Mouse (Mus musculus): ENCODE data around the gene Ncam2. TPM values are rescaled to one million over a fixed set of nuclear protein-coding genes. Genes with fewer than 3 reads are reported as not detected.

Ncam2 gene
- polyA plus RNA-seq, 1 experiment from 2014 or later: 51.9 TPM

DNA sequence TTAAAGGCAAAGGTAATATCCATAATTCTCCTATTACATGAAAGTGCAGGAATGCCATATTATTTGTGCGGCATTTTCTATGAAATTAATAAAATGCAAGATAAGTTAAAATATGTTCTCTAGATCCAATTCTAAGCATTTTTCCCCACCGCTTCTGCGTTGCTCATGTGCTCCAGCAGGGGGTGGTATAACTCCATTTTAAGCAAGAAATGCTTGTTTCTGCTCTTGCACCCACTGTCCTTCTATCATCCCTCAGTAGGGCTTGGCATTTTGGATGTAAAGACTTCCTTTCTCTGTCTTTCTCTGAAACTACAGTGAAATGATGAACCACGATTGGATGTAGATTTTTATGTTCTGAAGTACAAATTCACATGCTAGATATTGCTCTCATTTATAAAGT lies 1.5 kb downstream of the Ncam2 start:
- ATAC-seq (ENCODE audit: low read depth): 0 out of 2 replicates have a peak, but pooled peaks have one; percentile 36
- H3K9me3 ChIP-seq (ENCODE audit: control insufficient read depth, low read length): no peaks in the 10 kb centered on the region
- peak overlapping the region; percentile 67 for H3K9ac ChIP-seq (replicated peaks; ENCODE audit: low read depth, low read length)
- peak overlapping the region; percentile 86 for H3K27ac ChIP-seq (ENCODE audit: low read depth, low read length)
- H3K27me3 ChIP-seq (ENCODE audit: control insufficient read depth, insufficient read depth, low read length): no peaks in the 10 kb centered on the region
- peak overlapping the region; percentile 61 for H3K4me2 ChIP-seq (ENCODE audit: low read depth, low read length)
- no peaks in the 10 kb centered on the region for H3K36me3 ChIP-seq (ENCODE audit: control insufficient read depth, insufficient read depth, low read length)
- 4% methylated on average over 4 of the region's 4 CpGs for WGBS
- no peaks in the 10 kb centered on the region for H3K4me1 ChIP-seq (ENCODE audit: control insufficient read depth, insufficient read depth, low read length)
- H3K4me3 ChIP-seq (ENCODE audit: low read depth, low read length): peak overlapping the region; percentile 62

DNA sequence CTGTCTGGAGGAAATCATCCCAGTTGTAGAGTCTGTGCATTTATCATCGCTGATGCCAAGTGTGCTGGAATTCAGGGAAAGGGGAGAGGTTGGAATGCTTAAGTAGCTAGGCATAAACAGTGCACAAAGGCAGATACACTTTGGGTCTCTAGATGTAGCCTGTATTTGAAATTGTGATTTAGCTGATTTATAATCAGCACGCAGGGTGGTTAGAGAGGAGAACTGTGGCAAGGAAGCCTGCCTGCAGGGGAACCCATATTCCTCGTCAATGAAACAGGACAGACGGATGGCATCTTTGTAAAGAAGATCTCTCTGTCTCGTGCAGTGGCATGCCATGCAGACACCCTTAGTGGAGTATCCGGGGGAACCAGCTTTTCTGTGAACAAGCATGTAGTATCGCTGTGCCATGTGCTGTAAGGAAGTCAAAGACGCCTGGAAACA lies 2.2 kb downstream of the Ncam2 start:
- WGBS: 28% methylated on average over 8 of the region's 8 CpGs
- Histone ChIP-seq H3K4me1 (ENCODE audit: control insufficient read depth, insufficient read depth, low read length) (no peaks in the 10 kb centered on the region), H3K9ac (replicated peaks; ENCODE audit: low read depth, low read length) (peak overlapping the region; percentile 61), H3K9me3 (ENCODE audit: control insufficient read depth, low read length) (no peaks in the 10 kb centered on the region), H3K4me2 (ENCODE audit: low read depth, low read length) (peak overlapping the region; percentile 61), H3K36me3 (ENCODE audit: control insufficient read depth, insufficient read depth, low read length) (no peaks in the 10 kb centered on the region), H3K4me3 (ENCODE audit: low read depth, low read length) (peak overlapping the region; percentile 62), H3K27ac (ENCODE audit: low read depth, low read length) (peak overlapping the region; percentile 86), H3K27me3 (ENCODE audit: control insufficient read depth, insufficient read depth, low read length) (no peaks in the 10 kb centered on the region)
- ATAC-seq (ENCODE audit: low read depth): 0 out of 2 replicates have a peak, but pooled peaks have one; percentile 9

DNA sequence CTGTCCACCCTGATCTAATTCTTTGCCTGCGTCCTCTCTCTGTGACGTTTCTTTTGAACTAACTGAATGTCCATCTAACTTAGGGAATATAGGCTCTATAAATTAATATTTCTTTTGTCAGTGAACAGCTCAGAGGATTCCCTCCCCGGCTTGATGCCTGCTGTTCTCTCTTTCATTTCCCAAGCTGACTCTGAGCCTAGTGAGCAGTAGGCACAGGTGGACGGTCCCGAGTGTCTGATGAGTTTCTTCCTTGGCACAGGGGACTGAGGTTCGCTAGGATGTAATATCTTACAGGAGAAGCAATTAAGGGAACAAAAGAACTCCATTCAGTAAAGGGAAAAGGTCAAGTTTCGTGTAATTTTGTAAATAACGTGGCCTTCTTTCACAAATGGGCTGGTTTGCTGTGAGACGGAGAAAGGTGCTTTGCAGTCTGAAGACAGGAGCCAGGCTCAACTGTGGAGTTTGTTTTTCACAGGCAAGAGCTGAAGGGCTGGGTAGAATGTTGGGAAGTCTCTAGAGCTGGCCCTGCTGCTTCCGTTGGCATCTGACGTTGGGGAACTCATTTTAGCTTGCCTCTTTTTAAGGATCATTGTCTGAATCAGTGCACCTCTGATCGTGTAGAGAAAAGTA lies 4.0 kb downstream of the Ncam2 start:
- Histone ChIP-seq H3K27ac (ENCODE audit: low read depth, low read length) (peak overlapping the region; percentile 7; the same call in 1 of the 2 replicates), H3K9me3 (ENCODE audit: control insufficient read depth, low read length) (no peaks in the 10 kb centered on the region), H3K27me3 (ENCODE audit: control insufficient read depth, insufficient read depth, low read length) (no peaks in the 10 kb centered on the region), H3K4me3 (ENCODE audit: low read depth, low read length) (peak overlapping the region; percentile 62), H3K36me3 (ENCODE audit: control insufficient read depth, insufficient read depth, low read length) (no peaks in the 10 kb centered on the region), H3K4me1 (ENCODE audit: control insufficient read depth, insufficient read depth, low read length) (no peaks in the 10 kb centered on the region), H3K4me2 (ENCODE audit: low read depth, low read length) (peak overlapping the region; percentile 61), H3K9ac (replicated peaks; ENCODE audit: low read depth, low read length) (peak overlapping the region; percentile 39)
- ATAC-seq (ENCODE audit: low read depth): no peak
- WGBS: 55% methylated on average over 12 of the region's 12 CpGs

DNA sequence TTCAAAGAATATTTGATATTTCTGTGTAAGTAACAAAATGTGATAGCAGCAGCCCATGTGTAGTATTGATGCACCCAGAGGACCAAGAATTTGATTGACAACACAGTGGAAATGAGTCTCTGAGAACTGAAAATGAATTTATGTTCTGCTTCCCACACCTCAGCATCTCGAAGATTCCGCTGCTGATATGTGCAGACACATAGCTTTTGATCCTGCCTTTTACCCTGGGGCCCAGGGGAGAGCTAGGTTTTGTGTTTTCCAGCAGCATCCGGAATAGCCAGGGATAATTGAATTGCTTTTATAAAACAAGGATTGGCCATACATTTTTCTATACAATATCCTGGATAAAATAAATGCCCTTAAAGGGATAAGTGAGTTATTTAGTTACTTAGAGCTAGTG lies 20.7 kb downstream of the Ncam2 start:
- Histone ChIP-seq H3K4me3 (ENCODE audit: low read depth, low read length) (no peak overlapping the region), H3K9ac (replicated peaks; ENCODE audit: low read depth, low read length) (no peak overlapping the region), H3K36me3 (ENCODE audit: control insufficient read depth, insufficient read depth, low read length) (no peaks in the 10 kb centered on the region), H3K4me1 (ENCODE audit: control insufficient read depth, insufficient read depth, low read length) (0 out of 2 replicates have a peak, but pooled peaks cover 6% of the 10 kb centered on the region), H3K4me2 (ENCODE audit: low read depth, low read length) (no peak overlapping the region), H3K27ac (ENCODE audit: low read depth, low read length) (no peak overlapping the region; the same call in 1 of the 2 replicates), H3K9me3 (ENCODE audit: control insufficient read depth, low read length) (no peaks in the 10 kb centered on the region), H3K27me3 (ENCODE audit: control insufficient read depth, insufficient read depth, low read length) (no peaks in the 10 kb centered on the region)
- WGBS: 50% methylated on average over 3 of the region's 3 CpGs
- no peak for ATAC-seq (ENCODE audit: low read depth)

DNA sequence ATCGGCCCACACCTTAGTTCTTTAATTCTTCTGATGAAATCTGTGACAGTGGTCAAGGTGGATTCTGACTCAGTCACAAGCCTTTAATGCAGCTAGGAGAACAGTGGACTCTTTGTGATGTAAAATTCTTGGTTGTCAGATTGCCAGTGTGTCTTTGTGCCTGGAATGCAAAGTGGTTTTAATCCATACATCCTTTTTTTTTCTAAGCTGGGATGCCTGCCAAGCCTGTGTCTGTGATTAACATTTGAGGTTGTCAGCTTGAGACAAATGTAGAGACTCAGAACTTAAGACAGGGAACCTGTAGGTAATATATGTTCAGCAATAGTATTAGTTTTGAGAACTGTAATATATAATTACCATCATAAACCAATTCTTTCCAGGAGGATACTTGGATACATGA lies 23.3 kb downstream of the Ncam2 start:
- peak; percentile 60; the same call in 1 of the 2 replicates for ATAC-seq (ENCODE audit: low read depth)

DNA sequence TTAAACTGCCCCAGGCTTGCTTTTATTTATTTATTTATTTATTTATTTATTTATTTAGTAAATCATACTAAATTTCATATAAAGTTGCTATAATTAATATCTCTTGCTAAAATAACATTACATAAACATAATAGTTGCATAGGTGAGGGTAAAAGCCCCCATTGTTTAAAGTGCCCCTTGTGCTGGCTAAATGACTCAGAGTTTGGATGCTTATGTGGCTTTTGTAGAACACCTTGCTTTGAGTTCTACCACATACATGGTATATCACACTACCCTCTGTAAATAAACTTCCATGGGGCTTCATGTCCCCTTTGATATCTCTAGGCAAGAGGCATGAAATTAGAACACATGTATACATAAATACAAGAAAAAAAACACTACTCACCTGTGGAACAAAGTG lies 23.8 kb downstream of the Ncam2 start:
- H3K4me3 ChIP-seq (ENCODE audit: low read depth, low read length): no peak overlapping the region
- no peak for ATAC-seq (ENCODE audit: low read depth)
- H3K9ac ChIP-seq (replicated peaks; ENCODE audit: low read depth, low read length): no peak overlapping the region
- H3K27me3 ChIP-seq (ENCODE audit: control insufficient read depth, insufficient read depth, low read length): no peaks in the 10 kb centered on the region
- no peak overlapping the region for H3K27ac ChIP-seq (ENCODE audit: low read depth, low read length)
- H3K4me2 ChIP-seq (ENCODE audit: low read depth, low read length): no peak overlapping the region
- H3K9me3 ChIP-seq (ENCODE audit: control insufficient read depth, low read length): no peaks in the 10 kb centered on the region
- H3K4me1 ChIP-seq (ENCODE audit: control insufficient read depth, insufficient read depth, low read length): 0 out of 2 replicates have a peak, but pooled peaks cover 6% of the 10 kb centered on the region
- H3K36me3 ChIP-seq (ENCODE audit: control insufficient read depth, insufficient read depth, low read length): no peaks in the 10 kb centered on the region

More for the DNA sequence above, 23.3 kb downstream of the Ncam2 start:
- no peaks in the 10 kb centered on the region for H3K9me3 ChIP-seq (ENCODE audit: control insufficient read depth, low read length)
- H3K9ac ChIP-seq (replicated peaks; ENCODE audit: low read depth, low read length): no peak overlapping the region
- H3K4me2 ChIP-seq (ENCODE audit: low read depth, low read length): no peak overlapping the region
- H3K36me3 ChIP-seq (ENCODE audit: control insufficient read depth, insufficient read depth, low read length): no peaks in the 10 kb centered on the region
- H3K4me1 ChIP-seq (ENCODE audit: control insufficient read depth, insufficient read depth, low read length): 0 out of 2 replicates have a peak, but pooled peaks cover 6% of the 10 kb centered on the region
- no peak overlapping the region for H3K27ac ChIP-seq (ENCODE audit: low read depth, low read length)
- no peak overlapping the region for H3K4me3 ChIP-seq (ENCODE audit: low read depth, low read length)
- WGBS: 35% methylated on average over 1 of the region's 1 CpGs
- no peaks in the 10 kb centered on the region for H3K27me3 ChIP-seq (ENCODE audit: control insufficient read depth, insufficient read depth, low read length)

DNA sequence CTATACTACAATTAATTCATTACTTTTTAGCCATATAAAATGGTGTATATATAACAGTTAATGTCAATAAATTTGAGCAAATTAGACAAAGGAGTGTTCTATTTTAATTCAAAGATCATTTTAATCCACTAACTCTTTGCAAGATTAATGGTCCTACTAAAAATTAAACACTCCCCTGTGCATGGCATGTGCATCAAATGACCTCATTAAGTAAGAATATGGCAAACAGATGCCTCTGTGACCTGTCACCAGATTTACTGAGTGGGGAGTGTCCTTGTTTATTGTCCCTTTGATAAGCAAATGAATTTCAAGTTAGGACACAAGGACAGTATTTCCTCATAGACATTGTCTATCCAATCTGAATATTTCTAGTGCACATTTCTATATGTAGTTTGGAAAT lies 54.4 kb downstream of the Ncam2 start:
- H3K27me3 ChIP-seq (ENCODE audit: control insufficient read depth, insufficient read depth, low read length): no peaks in the 10 kb centered on the region
- ATAC-seq (ENCODE audit: low read depth): peak; percentile 56
- no peaks in the 10 kb centered on the region for H3K4me1 ChIP-seq (ENCODE audit: control insufficient read depth, insufficient read depth, low read length)

DNA sequence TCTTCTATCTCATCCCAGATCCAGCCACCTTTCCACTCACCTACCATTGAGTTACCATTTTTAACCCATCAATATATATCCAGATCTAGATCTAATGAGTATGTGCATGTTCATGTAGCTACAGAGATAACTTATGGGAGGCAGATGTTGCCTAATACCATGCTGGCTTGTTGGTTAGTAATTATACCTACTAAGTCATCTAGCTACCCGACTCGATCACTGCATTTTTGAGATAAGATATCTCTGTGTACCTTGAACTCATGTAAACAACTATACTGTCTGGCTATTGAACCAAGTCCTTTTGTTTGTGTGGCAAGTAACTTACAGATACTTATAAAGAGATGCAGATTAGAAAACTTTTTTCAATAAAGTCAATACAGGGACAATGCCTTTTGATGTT lies 59.9 kb downstream of the Ncam2 start:
- H3K4me2 ChIP-seq (ENCODE audit: low read depth, low read length): no peak overlapping the region
- 96% methylated on average over 2 of the region's 2 CpGs for WGBS
- no peak overlapping the region for H3K27ac ChIP-seq (ENCODE audit: low read depth, low read length)
- H3K9me3 ChIP-seq (ENCODE audit: control insufficient read depth, low read length): no peaks in the 10 kb centered on the region
- H3K4me1 ChIP-seq (ENCODE audit: control insufficient read depth, insufficient read depth, low read length): no peaks in the 10 kb centered on the region
- no peaks in the 10 kb centered on the region for H3K36me3 ChIP-seq (ENCODE audit: control insufficient read depth, insufficient read depth, low read length)
- ATAC-seq (ENCODE audit: low read depth): no peak
- no peak overlapping the region for H3K4me3 ChIP-seq (ENCODE audit: low read depth, low read length)
- H3K9ac ChIP-seq (replicated peaks; ENCODE audit: low read depth, low read length): no peak overlapping the region
- no peaks in the 10 kb centered on the region for H3K27me3 ChIP-seq (ENCODE audit: control insufficient read depth, insufficient read depth, low read length)

More for the DNA sequence above, 54.4 kb downstream of the Ncam2 start:
- Histone ChIP-seq H3K4me3 (ENCODE audit: low read depth, low read length) (no peak overlapping the region), H3K36me3 (ENCODE audit: control insufficient read depth, insufficient read depth, low read length) (no peaks in the 10 kb centered on the region), H3K9me3 (ENCODE audit: control insufficient read depth, low read length) (no peaks in the 10 kb centered on the region), H3K9ac (replicated peaks; ENCODE audit: low read depth, low read length) (no peak overlapping the region), H3K27ac (ENCODE audit: low read depth, low read length) (no peak overlapping the region), H3K4me2 (ENCODE audit: low read depth, low read length) (no peak overlapping the region)

DNA sequence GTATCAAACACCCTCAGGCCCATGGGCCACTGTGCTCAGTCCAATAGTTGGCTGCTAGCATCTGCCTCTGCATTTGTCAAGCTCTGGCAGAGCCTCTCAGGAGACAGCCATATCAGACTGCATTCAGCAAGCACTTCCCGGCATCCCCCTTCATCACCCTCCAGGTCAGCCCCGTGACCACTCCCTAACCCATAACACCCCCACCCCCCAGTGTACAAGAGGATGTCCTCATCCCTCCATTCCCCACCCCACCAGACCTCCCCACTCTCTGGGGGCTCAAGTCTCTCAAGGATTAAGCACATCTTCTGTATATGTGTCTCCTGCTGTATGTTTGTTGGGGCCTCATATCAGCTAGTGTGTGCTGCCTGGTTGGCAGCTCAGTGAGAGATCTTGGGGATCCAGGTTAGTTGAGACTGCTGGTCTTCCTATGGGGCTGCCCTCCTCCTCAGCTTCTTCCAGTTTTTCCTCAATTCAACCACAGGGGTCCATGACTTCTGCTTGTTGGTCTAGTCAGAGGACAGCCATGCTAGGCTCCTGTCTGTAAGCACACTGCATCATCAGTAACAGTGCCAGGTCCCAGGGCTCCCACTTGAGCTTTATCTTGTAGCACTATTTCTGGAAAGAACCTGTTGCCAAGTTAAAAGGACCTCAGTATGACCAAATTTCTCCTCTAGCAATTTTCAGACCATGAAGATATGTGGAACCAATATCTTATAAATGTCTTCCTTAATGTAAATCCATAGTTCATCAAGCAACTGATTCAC lies 73.3 kb downstream of the Ncam2 start:
- no peak overlapping the region for H3K4me2 ChIP-seq (ENCODE audit: low read depth, low read length)
- H3K4me3 ChIP-seq (ENCODE audit: low read depth, low read length): no peak overlapping the region
- H3K9ac ChIP-seq (replicated peaks; ENCODE audit: low read depth, low read length): no peak overlapping the region
- 89% methylated on average over 2 of the region's 2 CpGs for WGBS
- no peaks in the 10 kb centered on the region for H3K27me3 ChIP-seq (ENCODE audit: control insufficient read depth, insufficient read depth, low read length)
- H3K4me1 ChIP-seq (ENCODE audit: control insufficient read depth, insufficient read depth, low read length): no peaks in the 10 kb centered on the region
- H3K36me3 ChIP-seq (ENCODE audit: control insufficient read depth, insufficient read depth, low read length): no peaks in the 10 kb centered on the region
- H3K9me3 ChIP-seq (ENCODE audit: control insufficient read depth, low read length): no peaks in the 10 kb centered on the region
- no peak overlapping the region for H3K27ac ChIP-seq (ENCODE audit: low read depth, low read length)
- ATAC-seq (ENCODE audit: low read depth): no peak

All from neural tube, embryonic 14.5 days (tissue).